Mouse (Mus musculus) G1E (cell line): ENCODE data around the gene Nckap5. TPM values are rescaled to one million over a fixed set of nuclear protein-coding genes. Genes with fewer than 3 reads are reported as not detected.

Experiments used
- ATAC-seq: 2 replicates; pipeline ENCODE4 v1.8.0; 2016; ENCODE audit warnings: mild to moderate bottlenecking; ENCODE audit not compliant: insufficient number of reproducible peaks, poor library complexity, low FRiP score, severe bottlenecking; ENCODE audit errors: extremely low read depth
- DNase-seq: peaks from one replicate; pipeline ENCODE4 v3.0.0; 2012; ENCODE audit warnings: low spot score
- H3K27me3 ChIP-seq: 2 replicates; pipeline ENCODE4 v1.6.1; 2012; ENCODE audit warnings: mild to moderate bottlenecking, low read length, inconsistent platforms; ENCODE audit not compliant: insufficient read depth
- H3K36me3 ChIP-seq: replicated peaks from 2 replicates; pipeline ENCODE3; 2012; ENCODE audit warnings: mild to moderate bottlenecking, inconsistent platforms
- H3K4me1 ChIP-seq: 2 replicates; pipeline ENCODE4 v1.6.1; 2012; ENCODE audit warnings: low read depth, low read length, inconsistent platforms, mixed read lengths; ENCODE audit not compliant: insufficient read depth
- H3K4me3 ChIP-seq: 2 replicates; pipeline ENCODE4 v1.5.1; 2012; ENCODE audit warnings: low read depth, mild to moderate bottlenecking, inconsistent platforms, low read length, moderate library complexity, mixed read lengths
- H3K9me3 ChIP-seq: replicated peaks from 2 replicates; pipeline ENCODE4 v1.6.1; 2012; ENCODE audit warnings: inconsistent platforms
- CTCF ChIP-seq: IDR thresholded peaks from 2 replicates; pipeline ENCODE4 v1.5.1; 2012; ENCODE audit warnings: low read depth, low read length, inconsistent platforms, mixed read lengths
- GATA1 ChIP-seq: IDR thresholded peaks from 2 replicates; pipeline ENCODE4 v1.6.1; 2012; ENCODE audit warnings: borderline replicate concordance, low read length, inconsistent platforms, mixed read lengths
- GATA2 ChIP-seq: IDR thresholded peaks from 2 replicates; pipeline ENCODE4 v1.6.1; 2012; ENCODE audit warnings: low read depth, low read length, inconsistent platforms, borderline replicate concordance
- POLR2AphosphoS5 ChIP-seq: IDR thresholded peaks from 2 replicates; pipeline ENCODE4 v1.6.1; 2012; ENCODE audit warnings: low read depth, low read length, inconsistent platforms; ENCODE audit not compliant: insufficient replicate concordance
- TAL1 ChIP-seq: conservative IDR thresholded peaks from 2 replicates; pipeline ENCODE4 v1.6.1; 2012; ENCODE audit warnings: low read depth, low read length, inconsistent platforms, mixed read lengths
- polyA plus RNA-seq: library from polyadenylated mRNA; stranded (reverse); fragments of >175 nt; gene quantifications from 2 replicates; pipeline ENCODE4 v1.2.3, GENCODE M21; 2012
- total RNA-seq, 2 experiments: library from RNA; stranded (forward) in 1 of 2; stranded (reverse) in 1 of 2; fragments of 200-1000 nt in 1 of 2; fragments of >200 nt in 1 of 2; fragmentation: Nextera tagmentation in 1 of 2; gene quantifications; 2 replicates each; pipeline ENCODE4 v1.2.3; 2014 to 2017

Nckap5 gene
- total and polyA plus RNA-seq, 3 experiments, result 0.15 to 0.44 TPM; not detected in 1

GRCm38 (mm10) chr1:126738291-126738640, 92.3 kb downstream of the Nckap5 start:
- Histone ChIP-seq H3K4me3 (no peak overlapping the region), H3K27me3 (no peaks in the 10 kb centered on the region), H3K9me3 (peaks cover 55% of the 10 kb centered on the region), H3K36me3 (no peaks in the 10 kb centered on the region), H3K4me1 (no peaks in the 10 kb centered on the region)
- DNase-seq (no peak), ATAC-seq (no peak)
- TF ChIP-seq GATA1 (no peak), TAL1 (no peak), GATA2 (no peak), POLR2AphosphoS5 (no peak), CTCF (no peak)

GRCm38 (mm10) chr1:126737554-126738290, 92.9 kb downstream of the Nckap5 start:
- H3K4me3 ChIP-seq, result no peak overlapping the region

GRCm38 (mm10) chr1:126731691-126732090, 98.9 kb downstream of the Nckap5 start:
- H3K27me3 ChIP-seq, result no peaks in the 10 kb centered on the region
- ATAC-seq (no peak), DNase-seq (no peak)
- no peak for TF ChIP-seq POLR2AphosphoS5
- no peak for TF ChIP-seq GATA2
- TF ChIP-seq CTCF, result no peak
- peaks cover 44% of the 10 kb centered on the region for H3K9me3 ChIP-seq
- H3K4me1 ChIP-seq, result no peaks in the 10 kb centered on the region
- H3K36me3 ChIP-seq, result no peaks in the 10 kb centered on the region
- H3K4me3 ChIP-seq, result no peak overlapping the region

More at GRCm38 (mm10) chr1:126737554-126738290, 92.9 kb downstream of the Nckap5 start:
- DNase-seq, result no peak
- no peak for TF ChIP-seq CTCF
- ATAC-seq, result no peak
- no peaks in the 10 kb centered on the region for H3K27me3 ChIP-seq
- no peaks in the 10 kb centered on the region for H3K4me1 ChIP-seq
- peaks cover 55% of the 10 kb centered on the region for H3K9me3 ChIP-seq
- H3K36me3 ChIP-seq, result no peaks in the 10 kb centered on the region

GRCm38 (mm10) chr1:126726400-126727055, 104.1 kb downstream of the Nckap5 start:
- H3K36me3 ChIP-seq, result no peaks in the 10 kb centered on the region
- no peaks in the 10 kb centered on the region for H3K4me1 ChIP-seq
- H3K27me3 ChIP-seq, result no peaks in the 10 kb centered on the region
- peaks cover 34% of the 10 kb centered on the region for H3K9me3 ChIP-seq
- H3K4me3 ChIP-seq, result no peak overlapping the region
- DNase-seq (no peak), ATAC-seq (no peak)
- no peak for TF ChIP-seq GATA2
- TF ChIP-seq POLR2AphosphoS5, result no peak
- TF ChIP-seq CTCF, result no peak
- no peak for TF ChIP-seq TAL1
- no peak for TF ChIP-seq GATA1

GRCm38 (mm10) chr1:126725628-126726367, 104.8 kb downstream of the Nckap5 start:
- H3K36me3 ChIP-seq, result no peaks in the 10 kb centered on the region
- DNase-seq (no peak), ATAC-seq (no peak)
- TF ChIP-seq GATA1 (no peak), TAL1 (no peak), POLR2AphosphoS5 (no peak), GATA2 (no peak), CTCF (no peak)
- H3K4me1 ChIP-seq, result peaks cover 2% of the 10 kb centered on the region; the same call in 1 of the 2 replicates
- no peaks in the 10 kb centered on the region for H3K27me3 ChIP-seq
- H3K4me3 ChIP-seq, result no peak overlapping the region
- H3K9me3 ChIP-seq, result peaks cover 36% of the 10 kb centered on the region

GRCm38 (mm10) chr1:126721917-126722316, 108.7 kb downstream of the Nckap5 start:
- no peak for ATAC-seq
- no peak for TF ChIP-seq TAL1
- no peak for TF ChIP-seq GATA2
- no peak for TF ChIP-seq GATA1
- TF ChIP-seq POLR2AphosphoS5, result no peak
- no peak for TF ChIP-seq CTCF
- peaks cover 2% of the 10 kb centered on the region; the same call in 1 of the 2 replicates for H3K4me1 ChIP-seq
- no peaks in the 10 kb centered on the region for H3K27me3 ChIP-seq
- H3K9me3 ChIP-seq, result peaks cover 38% of the 10 kb centered on the region
- H3K36me3 ChIP-seq, result no peaks in the 10 kb centered on the region
- DNase-seq, result no peak
- H3K4me3 ChIP-seq, result no peak overlapping the region
